Mouse (Mus musculus): ENCODE results near the gene Naa20. TPM values are rescaled to one million over a fixed set of nuclear protein-coding genes. Genes with fewer than 3 reads are reported as not detected.
A peak's percentile ranks its signal among the peaks of the same experiment; 100 is the strongest.

Gene Naa20
- polyA plus RNA-seq, 1 experiment = 24.4 TPM

GRCm38 (mm10) chr2:145944286-145944685, 42.4 kb downstream of the Naa20 start:
- WGBS = 57% methylated on average over 3 of the region's 3 CpGs
- no peak for DNase-seq (ENCODE audit: low read depth, low spot score)

- WGBS = 65% methylated on average over 7 of the region's 7 CpGs
- no peak for DNase-seq (ENCODE audit: low read depth, low spot score)
Measured at GRCm38 (mm10) chr2:145948402-145948954, 46.6 kb downstream of the Naa20 start.

- 56% methylated on average over 11 of the region's 11 CpGs for WGBS
- no peak for DNase-seq (ENCODE audit: low read depth, low spot score)
Measured at GRCm38 (mm10) chr2:145949475-145950068, 47.7 kb downstream of the Naa20 start.

GRCm38 (mm10) chr2:145950239-145950638, 48.3 kb downstream of the Naa20 start:
- no peak for DNase-seq (ENCODE audit: low read depth, low spot score)
- WGBS = 43% methylated on average over 10 of the region's 10 CpGs

GRCm38 (mm10) chr2:145952726-145953125, 50.8 kb downstream of the Naa20 start:
- WGBS = 56% methylated on average over 5 of the region's 5 CpGs
- DNase-seq (ENCODE audit: low read depth, low spot score) = no peak

GRCm38 (mm10) chr2:145955844-145956243, 53.9 kb downstream of the Naa20 start:
- WGBS = 68% methylated on average over 10 of the region's 10 CpGs
- no peak for DNase-seq (ENCODE audit: low read depth, low spot score)

- DNase-seq (ENCODE audit: low read depth, low spot score) = no peak
- WGBS = 66% methylated on average over 5 of the region's 5 CpGs
Measured at GRCm38 (mm10) chr2:145956318-145956717, 54.4 kb downstream of the Naa20 start.

GRCm38 (mm10) chr2:145957450-145957849, 55.6 kb downstream of the Naa20 start:
- peak; percentile 4 for DNase-seq (ENCODE audit: low read depth, low spot score)
- 8% methylated on average over 4 of the region's 4 CpGs for WGBS

GRCm38 (mm10) chr2:145958097-145958496, 56.2 kb downstream of the Naa20 start:
- DNase-seq (ENCODE audit: low read depth, low spot score) = no peak
- WGBS = 80% methylated on average over 6 of the region's 6 CpGs

- no peak for DNase-seq (ENCODE audit: low read depth, low spot score)
- 69% methylated on average over 7 of the region's 7 CpGs for WGBS
Measured at GRCm38 (mm10) chr2:145958551-145958950, 56.7 kb downstream of the Naa20 start.

GRCm38 (mm10) chr2:145961861-145962260, 60.0 kb downstream of the Naa20 start:
- WGBS = 86% methylated on average over 5 of the region's 5 CpGs
- no peak for DNase-seq (ENCODE audit: low read depth, low spot score)

Other genes starting within 250 kb of the Naa20 start
- gene Rin2, start 226.9 kb upstream of the Naa20 start, polyA plus RNA-seq (2012; rRNA removed) = 7.5 and 9.5 TPM in 2 replicates
- gene Cfap61, start 32.7 kb downstream of the Naa20 start, polyA plus RNA-seq (2012; rRNA removed) = 0.14 and 0.17 TPM in 2 replicates
- 2.9 and 7.0 TPM in 2 replicates for gene Crnkl1, start 32.9 kb downstream of the Naa20 start, polyA plus RNA-seq (2012; rRNA removed)

Measured in large intestine, adult 2 months (tissue).